Mouse (Mus musculus) R1 (cell line): ENCODE measurements around the gene Rack1.
A peak's percentile ranks its signal among the peaks of the same experiment; 100 is the strongest.
"Not testable (repeated sequence)": the region's sequence is repeated elsewhere in the genome, so short reads cannot be mapped to it uniquely, and the experiment has no call there.

Source experiments
- DNase-seq: peaks from one replicate; pipeline ENCODE4 v3.0.0-alpha.2; 2018; ENCODE audit warnings: low read depth, low spot score

Gene Rack1

GRCm38 (mm10) chr11:48838879-48839680 lies 38.9 kb downstream of the Rack1 start:
- peak; percentile 28 for DNase-seq

GRCm38 (mm10) chr11:48840805-48841204 lies 40.7 kb downstream of the Rack1 start:
- DNase-seq: no peak

DNA sequence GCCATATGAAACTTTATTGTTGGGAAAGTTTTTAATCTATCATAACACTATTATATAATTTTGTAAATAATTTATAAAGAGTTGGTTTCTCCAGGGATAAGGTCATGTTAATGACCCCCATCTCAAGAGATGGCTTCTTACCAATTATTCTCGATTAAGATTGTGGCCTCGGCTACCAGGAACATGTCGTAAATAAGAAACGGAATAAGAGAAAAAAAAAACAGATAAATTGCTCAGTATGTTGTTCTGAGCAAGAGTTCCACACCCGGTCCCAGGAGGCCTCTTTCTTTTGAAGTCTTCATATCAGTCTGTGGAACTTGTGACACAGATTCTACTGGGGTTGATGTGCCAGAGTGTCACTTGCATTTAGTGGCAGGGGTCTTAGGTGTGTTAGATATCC lies 41.1 kb downstream of the Rack1 start:
- no peak for DNase-seq

DNA sequence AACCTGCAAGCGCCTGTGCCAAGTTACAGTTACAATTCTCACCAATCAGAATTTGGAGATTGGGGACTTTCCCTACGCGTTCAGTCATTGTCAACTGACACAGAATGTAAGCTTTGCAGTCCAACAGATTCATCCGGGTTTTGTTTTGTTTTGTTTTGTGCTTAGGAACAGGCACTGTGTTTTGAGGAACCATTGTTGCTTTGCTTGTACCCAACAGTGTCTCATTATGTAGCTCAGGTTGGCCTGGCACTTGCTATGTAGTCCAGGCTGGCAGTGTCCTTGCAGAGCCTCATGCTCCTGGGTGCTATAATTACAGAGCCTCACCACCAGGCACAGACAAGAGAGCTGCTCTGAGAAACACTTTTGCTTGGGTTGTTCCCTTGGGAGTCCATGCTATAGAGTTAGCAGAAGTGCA lies 42.3 kb downstream of the Rack1 start:
- no peak for DNase-seq

GRCm38 (mm10) chr11:48843202-48843601 lies 43.1 kb downstream of the Rack1 start:
- DNase-seq: no peak

DNA sequence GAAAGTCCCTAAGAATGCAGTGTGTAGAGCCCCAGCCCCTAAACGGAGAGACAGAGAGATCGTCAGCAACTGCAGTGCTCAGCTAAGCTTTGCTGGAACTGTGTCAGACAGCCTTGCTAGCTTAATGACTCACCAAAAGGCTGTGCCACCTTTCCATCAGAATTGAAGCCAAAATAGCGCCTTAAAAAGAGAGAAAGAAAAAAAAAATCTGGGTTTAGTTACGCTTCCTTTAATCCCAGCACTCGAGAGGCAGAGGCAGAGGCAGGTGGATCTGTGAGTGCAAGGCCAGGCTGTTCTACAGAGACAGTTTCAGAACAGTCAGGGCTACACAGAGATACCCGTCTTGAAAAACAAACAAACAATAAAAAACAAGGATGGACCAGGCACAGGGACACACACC lies 44.2 kb downstream of the Rack1 start:
- no peak for DNase-seq

DNA sequence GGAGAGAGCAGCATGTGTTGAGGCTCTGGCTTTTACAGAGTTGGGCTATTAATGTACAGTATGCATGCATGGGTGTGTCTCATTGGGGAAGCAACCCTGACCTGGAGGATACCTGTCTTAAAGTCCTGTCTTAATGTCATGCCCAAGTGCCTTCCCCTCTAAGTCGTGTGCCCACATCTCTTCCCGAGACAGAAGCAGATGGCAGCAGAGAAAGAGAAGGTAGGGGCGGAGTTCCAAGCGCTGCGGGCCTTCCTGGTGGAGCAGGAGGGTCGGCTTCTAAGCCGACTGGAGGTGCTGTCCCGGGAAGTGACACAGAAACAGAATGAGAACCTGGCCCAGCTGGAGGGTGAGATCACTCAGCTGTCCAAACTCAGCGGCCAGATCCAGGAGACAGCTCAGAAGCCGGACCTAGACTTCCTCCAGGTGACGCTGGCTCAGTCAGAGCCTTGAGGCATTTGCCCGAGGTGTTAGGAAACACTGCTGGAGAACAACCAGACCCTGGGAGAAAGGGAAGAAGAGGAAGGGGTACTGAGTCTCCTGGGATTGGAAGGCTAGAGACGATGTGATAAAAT lies 45.2 kb downstream of the Rack1 start:
- no peak for DNase-seq

DNA sequence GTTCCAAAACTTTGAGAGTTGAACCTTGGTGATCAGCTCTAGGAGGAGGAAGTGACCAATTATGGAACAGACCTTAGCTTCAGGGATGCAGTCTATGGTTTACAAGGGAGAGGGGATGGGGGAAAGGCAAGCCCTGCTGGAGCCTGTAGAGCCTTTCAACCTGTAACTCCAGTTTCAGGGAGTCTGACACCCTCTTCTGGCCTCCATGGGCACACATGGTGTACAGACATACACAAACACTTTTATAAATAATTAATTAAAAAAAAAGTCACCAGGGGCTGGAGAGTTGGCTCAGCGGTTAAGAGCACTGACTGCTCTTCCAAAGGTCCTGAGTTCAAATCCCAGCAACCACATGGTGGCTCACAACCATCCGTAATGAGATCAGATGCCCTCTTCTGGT lies 46.2 kb downstream of the Rack1 start:
- DNase-seq: not testable (repeated sequence)

- DNase-seq: no peak
Measured at GRCm38 (mm10) chr11:48846881-48847280, 46.7 kb downstream of the Rack1 start.

GRCm38 (mm10) chr11:48850240-48850639 lies 50.1 kb downstream of the Rack1 start:
- no peak for DNase-seq

GRCm38 (mm10) chr11:48851270-48851995 lies 51.3 kb downstream of the Rack1 start:
- peak; percentile 93 for DNase-seq

DNA sequence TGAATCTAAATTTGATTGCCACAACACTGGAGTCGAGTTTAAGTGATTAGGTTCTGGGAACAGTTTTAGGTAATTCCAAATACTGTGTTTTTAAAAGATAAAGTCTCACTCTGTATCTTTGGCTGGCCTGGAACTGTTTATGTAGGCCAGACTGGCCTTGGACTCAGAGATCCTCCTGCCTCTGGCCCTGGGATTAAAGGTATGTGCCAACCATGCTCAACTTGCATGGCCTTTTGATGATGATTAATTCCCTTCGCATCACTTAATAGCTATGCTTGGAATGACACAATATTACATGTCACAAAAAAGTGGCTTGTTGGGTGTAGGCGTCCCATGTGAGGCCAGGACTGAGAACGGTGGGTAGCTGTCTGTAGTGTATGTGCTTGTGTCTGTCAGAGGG lies 52.1 kb downstream of the Rack1 start:
- DNase-seq: no peak

GRCm38 (mm10) chr11:48852624-48853473 lies 52.7 kb downstream of the Rack1 start:
- DNase-seq: peak; percentile 50

DNA sequence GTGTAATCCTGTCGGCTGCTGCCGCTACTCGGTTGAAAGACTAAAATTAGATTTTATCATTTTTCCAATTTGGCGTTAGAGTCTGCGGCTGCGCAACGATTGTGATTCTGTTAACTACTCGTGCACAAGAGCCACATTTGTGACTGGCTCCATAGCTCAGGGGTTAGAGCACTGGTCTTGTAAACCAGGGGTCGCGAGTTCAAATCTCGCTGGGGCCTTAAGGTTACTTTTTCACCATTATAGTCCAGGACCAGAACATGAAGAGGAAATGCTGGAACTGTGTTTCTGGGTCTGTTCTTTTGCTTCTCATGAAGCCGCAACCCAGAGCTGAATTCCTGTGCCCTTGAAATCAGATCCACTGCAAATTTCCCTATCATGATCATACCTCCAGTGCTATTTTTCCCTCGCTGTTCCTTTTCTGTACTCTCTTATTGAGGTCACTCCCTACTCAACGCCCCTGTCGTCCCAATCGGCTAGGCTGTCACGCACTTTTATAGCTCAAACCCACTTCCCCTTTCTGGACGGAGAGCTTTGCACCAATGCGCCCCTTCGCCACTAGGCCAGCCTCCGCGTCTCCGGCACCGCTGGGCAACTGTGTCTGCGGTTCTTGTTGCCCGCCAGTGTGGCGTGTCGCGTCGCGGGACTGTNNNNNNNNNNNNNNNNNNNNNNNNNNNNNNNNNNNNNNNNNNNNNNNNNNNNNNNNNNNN lies 53.5 kb downstream of the Rack1 start:
- DNase-seq: peak; percentile 85
